In genomic region chr14:18233981-18234960, GRCm38 (mm10) we compare ENCODE assay signal across 11 mouse cellular contexts. TPM values are rescaled to one million over a fixed set of nuclear protein-coding genes. Genes with fewer than 3 reads are reported as not detected.
A peak's percentile ranks its signal among the peaks of the same experiment; 100 is the strongest.
DNase-seq lines count a peak whose midpoint lies in the region; ATAC-seq and TF ChIP-seq lines count a peak whose summit lies in the region.
"Had no signal": no experiment of that assay in that cellular context is flagged by ENCODE, and none has a peak within 500 bp of the region (broad histone marks: within the 10 kb centered on the region; RNA-seq: fewer than 3 reads in every experiment).

No protein-coding gene starts in this region.

- H3K4me1 ChIP-seq in spleen, adult 2 months (ENCODE audit: control insufficient read depth, insufficient read depth, insufficient read length), result peaks cover 5% of the 10 kb centered on the region
- H3K4me1 ChIP-seq in midbrain, embryonic 15.5 days, result 0 out of 2 replicates have a peak, but pooled peaks cover 2% of the 10 kb centered on the region
- H3K4me1 ChIP-seq: neural tube, embryonic 12.5 days had no signal

- TF ChIP-seq POLR2A in spleen, adult 2 months (IDR thresholded peaks at IDR 0.05; ENCODE audit: low read depth, low read length), result no peak

- intact Hi-C loops in heart, postnatal 10 days (cut with DNase I), result no loop called here

- ATAC-seq in midbrain, embryonic 15.5 days (replicated peaks), result no peak

- H3K27ac ChIP-seq in spleen, adult 2 months (ENCODE audit: insufficient read depth, low read length), result peak overlapping the region; percentile 36; the same call in 1 of the 2 replicates
- H3K27ac ChIP-seq in midbrain, embryonic 15.5 days, result no peak overlapping the region
- H3K27ac ChIP-seq: neural tube, embryonic 12.5 days had no signal

- DNase-seq in embryo, embryonic 10 days (ENCODE audit: low spot score), result peak; percentile 14
- DNase-seq in embryo, embryonic 10.5 days (ENCODE audit: low spot score), result no peak
- DNase-seq in spleen, adult 2 months (ENCODE audit: low read depth in 1 of 2, low spot score in 2 of 2), result no peak
- DNase-seq in spleen, postnatal 4 days (ENCODE audit: low spot score in 2 of 2), result no peak
- peak; percentile 59 to 66 for DNase-seq in heart, postnatal 10 days
- no peak for DNase-seq in testis, postnatal 14 days (ENCODE audit: low spot score)
- no peak for DNase-seq in spleen, postnatal 14 days (ENCODE audit: low spot score in 2 of 2)
- DNase-seq: lung, adult 2 months had no signal

- H3K4me3 ChIP-seq in spleen, adult 2 months (ENCODE audit: extremely low read depth, insufficient read depth, insufficient read length), result no peak overlapping the region
- no peak overlapping the region for H3K4me3 ChIP-seq in midbrain, embryonic 15.5 days
- H3K4me3 ChIP-seq: erythroblast, embryonic 14.5 days; neural tube, embryonic 12.5 days had no signal

- no peaks in the 10 kb centered on the region for H3K9me3 ChIP-seq in midbrain, embryonic 15.5 days
- H3K9me3 ChIP-seq: neural tube, embryonic 12.5 days had no signal

- no peak for TF ChIP-seq CTCF in spleen, adult 2 months (IDR thresholded peaks at IDR 0.05; ENCODE audit: extremely low read depth, insufficient read depth, insufficient read length, insufficient replicate concordance)

- no peak overlapping the region for H3K4me2 ChIP-seq in midbrain, embryonic 15.5 days
- H3K4me2 ChIP-seq: neural tube, embryonic 12.5 days had no signal

- WGBS in spleen, adult 2 months, result 25% methylated on average over 5 of the region's 5 CpGs
- 65% methylated on average over 5 of the region's 5 CpGs for WGBS in midbrain, embryonic 15.5 days

- no peak overlapping the region for H3K9ac ChIP-seq in midbrain, embryonic 15.5 days
- H3K9ac ChIP-seq: neural tube, embryonic 12.5 days had no signal

- H3K36me3 ChIP-seq in spleen, adult 2 months (ENCODE audit: control insufficient read depth, insufficient read depth, low read length), result no peaks in the 10 kb centered on the region
- H3K36me3 ChIP-seq in midbrain, embryonic 15.5 days (replicated peaks), result no peaks in the 10 kb centered on the region
- H3K36me3 ChIP-seq: neural tube, embryonic 12.5 days had no signal

- no peaks in the 10 kb centered on the region for H3K27me3 ChIP-seq in spleen, adult 2 months (ENCODE audit: control insufficient read depth, insufficient read depth, low read length)
- H3K27me3 ChIP-seq in midbrain, embryonic 15.5 days (replicated peaks), result no peaks in the 10 kb centered on the region
- H3K27me3 ChIP-seq: neural tube, embryonic 12.5 days had no signal

RNA-seq across cellular contexts. Expression of gene Nr1d2, which starts 4.7 kb away (rescaled TPM):
- 4.8 and 9.3 TPM in 2 replicates for polyA plus RNA-seq in spleen, adult 2 months (2012; rRNA removed)
- total RNA-seq in heart, postnatal 10 days (2021), result 10 to 100 TPM; 47.2 to 48.0 TPM
- 5.6 and 5.9 TPM in 2 replicates for polyA plus RNA-seq in midbrain, embryonic 15.5 days (2015; fragmentation: Nextera tagmentation; extraction: Ambion mirVana)
- polyA plus RNA-seq: erythroblast, embryonic 14.5 days had no signal

RNA-seq across cellular contexts. Expression of gene Nkiras1, which starts 36.7 kb away (rescaled TPM):
- polyA plus RNA-seq in spleen, adult 2 months (2012; rRNA removed), result 1.2 and 1.3 TPM in 2 replicates
- total RNA-seq in heart, postnatal 10 days (2021), result 10 to 100 TPM; 28.2 to 29.6 TPM
- 45.3 and 47.3 TPM in 2 replicates for polyA plus RNA-seq in midbrain, embryonic 15.5 days (2015; fragmentation: Nextera tagmentation; extraction: Ambion mirVana)

RNA-seq across cellular contexts. Expression of gene Rpl15, which starts 36.9 kb away (rescaled TPM):
- polyA plus RNA-seq in spleen, adult 2 months (2012; rRNA removed), result 242 and 290 TPM in 2 replicates
- 100 to 1,000 TPM; 793 to 803 TPM for total RNA-seq in heart, postnatal 10 days (2021)
- 245 and 257 TPM in 2 replicates for polyA plus RNA-seq in midbrain, embryonic 15.5 days (2015; fragmentation: Nextera tagmentation; extraction: Ambion mirVana)

Comparison
In these comparisons a context has a peak if more than half of its experiments do, and no peak if none do; other contexts are left out.
1. DNase-seq: peak in embryo, embryonic 10 days (single experiment) and heart, postnatal 10 days (2 of 2); none in embryo, embryonic 10.5 days (single experiment), spleen, adult 2 months (0 of 2), spleen, postnatal 4 days (0 of 2), testis, postnatal 14 days (single experiment) and spleen, postnatal 14 days (0 of 2).
2. RNA of gene Nkiras1, which starts 36.7 kb away (polyA plus RNA-seq): 45.3 to 47.3 TPM in midbrain, embryonic 15.5 days; 1.2 to 1.3 TPM in spleen, adult 2 months; every median in the first group is over 10 times any median in the second.